13 mouse cellular contexts compared by ENCODE assay signal in the genomic region with DNA sequence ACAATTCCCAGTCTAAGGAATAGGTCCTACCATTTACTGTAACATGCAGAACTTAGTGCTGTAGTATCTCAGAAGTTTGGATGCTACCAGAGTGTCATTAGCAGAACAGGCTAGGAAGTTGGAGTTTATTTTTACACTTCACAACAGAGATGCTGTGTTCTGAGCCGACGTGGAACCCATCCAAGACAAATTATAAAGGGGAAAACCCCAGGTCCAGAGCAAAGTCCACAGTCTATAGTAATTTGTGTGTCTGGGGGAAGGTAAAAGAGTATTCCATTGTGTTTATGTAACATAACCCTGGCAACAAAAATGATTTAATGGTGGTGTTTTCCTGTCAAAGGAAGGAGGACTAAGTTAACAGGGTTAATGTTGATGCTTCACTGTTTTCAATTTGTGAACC.
DNase-seq lines count a peak whose midpoint lies in the region; ATAC-seq and TF ChIP-seq lines count a peak whose summit lies in the region.
"Had no signal": no experiment of that assay in that cellular context is flagged by ENCODE, and none has a peak within 500 bp of the region (broad histone marks: within the 10 kb centered on the region; RNA-seq: fewer than 3 reads in every experiment).

No protein-coding gene starts in this region.

- peak; percentile 32 for DNase-seq in lung, embryonic 14.5 days
- DNase-seq in lung, postnatal 36 days: no peak
- peak; percentile 48 for DNase-seq in kidney, adult 18-20 months
- DNase-seq in kidney, postnatal 25 days: peak; percentile 55 to 60
- no peak for DNase-seq in cerebellum, postnatal 10 days
- DNase-seq in forebrain, embryonic 14.5 days (ENCODE audit: low spot score): no peak
- no peak for DNase-seq in urinary bladder, postnatal 25 days (ENCODE audit: low spot score)
- DNase-seq: cerebellum, adult 18-20 months; gastrocnemius, postnatal 14 days; lung, adult 18-20 months had no signal

- WGBS in lung, embryonic 14.5 days: 40% methylated on average over 2 of the region's 2 CpGs
- 91% methylated on average over 2 of the region's 2 CpGs for WGBS in forebrain, embryonic 14.5 days

- ATAC-seq in lung, embryonic 14.5 days (ENCODE audit: insufficient read depth): peak; percentile 28; the same call in 1 of the 2 replicates
- no peak for ATAC-seq in forebrain, embryonic 14.5 days

- H3K4me2 ChIP-seq in lung, embryonic 14.5 days: no peak overlapping the region
- H3K4me2 ChIP-seq in forebrain, embryonic 14.5 days (ENCODE audit: low read length): no peak overlapping the region
- H3K4me2 ChIP-seq: heart, embryonic 13.5 days; hindbrain, embryonic 12.5 days; neural tube, embryonic 15.5 days had no signal

- no peaks in the 10 kb centered on the region for H3K36me3 ChIP-seq in lung, embryonic 14.5 days (ENCODE audit: insufficient read depth)
- H3K36me3 ChIP-seq in forebrain, embryonic 14.5 days (ENCODE audit: control insufficient read depth, insufficient read depth, low read length): peaks cover 9% of the 10 kb centered on the region; the same call in 1 of the 2 replicates

- H3K4me3 ChIP-seq in lung, embryonic 14.5 days (ENCODE audit: low read depth, low read length): no peak overlapping the region
- H3K4me3 ChIP-seq in forebrain, embryonic 14.5 days (ENCODE audit: low read depth, low read length): no peak overlapping the region
- H3K4me3 ChIP-seq: heart, embryonic 13.5 days; hindbrain, embryonic 12.5 days; neural tube, embryonic 15.5 days had no signal

- no peaks in the 10 kb centered on the region for H3K9me3 ChIP-seq in lung, embryonic 14.5 days (ENCODE audit: low read depth, low read length)
- no peaks in the 10 kb centered on the region for H3K9me3 ChIP-seq in forebrain, embryonic 14.5 days (replicated peaks; ENCODE audit: control insufficient read depth, low read length)
- H3K9me3 ChIP-seq: hindbrain, embryonic 12.5 days; neural tube, embryonic 15.5 days had no signal

- no peak overlapping the region for H3K9ac ChIP-seq in lung, embryonic 14.5 days
- H3K9ac ChIP-seq in forebrain, embryonic 14.5 days (ENCODE audit: low read length): no peak overlapping the region
- H3K9ac ChIP-seq: heart, embryonic 13.5 days; hindbrain, embryonic 12.5 days; neural tube, embryonic 15.5 days had no signal

- no peaks in the 10 kb centered on the region for H3K27me3 ChIP-seq in lung, embryonic 14.5 days (ENCODE audit: insufficient read depth, low read length)
- H3K27me3 ChIP-seq in forebrain, embryonic 14.5 days (replicated peaks; ENCODE audit: control insufficient read depth, insufficient read depth, low read length): no peaks in the 10 kb centered on the region
- H3K27me3 ChIP-seq: heart, embryonic 13.5 days; hindbrain, embryonic 12.5 days; neural tube, embryonic 15.5 days had no signal

- H3K27ac ChIP-seq in lung, embryonic 14.5 days (ENCODE audit: low read depth): no peak overlapping the region
- no peak overlapping the region for H3K27ac ChIP-seq in forebrain, embryonic 14.5 days (ENCODE audit: low read depth, low read length)
- H3K27ac ChIP-seq: heart, embryonic 13.5 days; hindbrain, embryonic 12.5 days; neural tube, embryonic 15.5 days had no signal

- 0 out of 2 replicates have a peak, but pooled peaks cover 4% of the 10 kb centered on the region for H3K4me1 ChIP-seq in lung, embryonic 14.5 days (ENCODE audit: insufficient read depth)
- no peaks in the 10 kb centered on the region for H3K4me1 ChIP-seq in forebrain, embryonic 14.5 days (ENCODE audit: control insufficient read depth, insufficient read depth, low read length)
- H3K4me1 ChIP-seq: hindbrain, embryonic 12.5 days; neural tube, embryonic 15.5 days had no signal

- no peak for TF ChIP-seq CTCF in lung, embryonic 14.5 days (IDR thresholded peaks at IDR 0.05; ENCODE audit: low read depth)

Comparison
In these comparisons a context has a peak if more than half of its experiments do, and no peak if none do; other contexts are left out.
1. DNase-seq: peak in lung, embryonic 14.5 days (single experiment), kidney, adult 18-20 months (single experiment) and kidney, postnatal 25 days (2 of 2); none in lung, postnatal 36 days (single experiment), cerebellum, postnatal 10 days (0 of 2), forebrain, embryonic 14.5 days (single experiment) and urinary bladder, postnatal 25 days (single experiment).